Mouse (Mus musculus) kidney, adult 2 months (tissue): ENCODE data around the gene Fli1.

Experiments used
- CTCF ChIP-seq: fragments of 200-500 bp; conservative IDR thresholded peaks from 2 replicates; pipeline ENCODE4 v1.5.1; 2011; ENCODE audit warnings: low read depth, mild to moderate bottlenecking, control low read depth, low read length, moderate library complexity, mixed read lengths; ENCODE audit not compliant: insufficient read depth, insufficient read length
- POLR2A ChIP-seq: fragments of 200-500 bp; IDR thresholded peaks from one replicate; pipeline ENCODE4 v1.6.1; 2011; ENCODE audit warnings: low read depth, low read length, control low read depth

DNA sequence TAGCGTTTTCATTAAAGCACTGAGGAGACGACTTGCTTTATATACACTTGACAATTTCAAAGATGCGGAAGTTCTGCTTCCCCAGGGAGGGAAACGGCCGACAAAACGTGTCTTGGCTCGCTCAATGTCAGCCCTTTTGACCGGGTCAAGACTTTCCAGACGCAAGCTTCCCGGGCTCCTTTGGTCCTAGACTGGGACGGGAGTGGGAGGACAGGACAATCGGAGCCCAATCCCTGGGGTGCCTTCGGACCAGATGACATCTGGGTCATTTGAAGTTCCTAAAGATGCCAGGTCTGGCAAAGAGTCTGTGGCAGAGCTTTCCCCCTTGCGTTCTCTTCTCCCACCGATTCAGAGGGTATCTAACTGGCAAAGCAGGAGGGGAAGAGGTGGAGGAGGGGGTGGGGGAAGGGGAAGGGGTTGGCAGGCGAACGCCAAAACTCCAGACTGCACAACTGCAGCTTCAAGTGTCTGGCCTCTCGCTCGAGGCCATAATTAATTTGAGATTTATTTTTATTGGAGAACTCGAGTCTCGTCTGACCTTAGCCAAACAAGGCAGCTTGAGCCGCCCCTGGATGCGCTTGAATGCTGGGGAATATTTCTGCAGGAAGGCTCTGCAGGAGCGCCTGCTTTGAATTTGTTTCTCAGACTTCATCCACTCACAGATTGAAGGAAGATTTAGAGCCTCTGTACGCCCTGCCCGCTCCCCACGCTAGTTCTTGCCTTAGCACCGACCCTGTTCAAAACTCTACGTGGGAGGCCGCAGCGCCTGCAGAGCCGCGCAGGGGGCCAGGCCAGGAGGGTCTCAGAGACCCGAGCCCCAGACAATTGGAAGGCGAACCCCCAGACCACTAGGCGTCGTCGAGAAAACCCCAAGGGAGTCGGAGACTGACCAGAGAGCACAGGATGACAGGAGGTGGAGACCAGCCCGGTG, 2.3 kb upstream of the Fli1 start:
- no peak for TF ChIP-seq POLR2A
- no peak for TF ChIP-seq CTCF
